Mouse (Mus musculus): ENCODE data around the gene Map3k20. TPM values are rescaled to one million over a fixed set of nuclear protein-coding genes. Genes with fewer than 3 reads are reported as not detected.

Map3k20 gene
- polyA plus RNA-seq, 1 experiment from 2014 or later: 9.7 TPM

DNA sequence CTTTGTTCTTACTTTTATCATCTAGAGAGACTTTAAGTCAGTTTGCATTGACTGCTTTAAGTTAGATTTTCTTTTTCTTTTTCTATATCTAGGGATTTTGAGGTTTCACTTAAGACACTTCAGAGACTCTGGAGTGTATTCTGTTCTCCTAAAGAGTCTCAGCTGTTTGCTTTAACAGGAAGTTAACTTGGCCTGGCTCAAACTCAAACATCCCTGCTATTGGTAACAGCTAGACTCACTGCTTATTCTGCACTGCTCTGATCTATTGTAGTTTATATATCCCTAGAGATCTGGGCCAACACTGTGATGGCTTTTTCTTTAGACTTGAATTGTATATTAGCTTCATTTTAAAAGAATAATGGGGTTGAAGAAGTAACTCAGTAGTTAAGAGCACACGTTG lies 182.2 kb downstream of the Map3k20 start:
- ATAC-seq (ENCODE audit: insufficient number of reproducible peaks, insufficient read depth, low FRiP score, low TSS enrichment, low read depth): no peak
- no peak overlapping the region for H3K27ac ChIP-seq
- H3K27me3 ChIP-seq: no peaks in the 10 kb centered on the region
- no peak overlapping the region for H3K4me3 ChIP-seq (replicated peaks)
- H3K36me3 ChIP-seq: no peaks in the 10 kb centered on the region
- peaks cover 10% of the 10 kb centered on the region; the same call in 1 of the 2 replicates for H3K4me1 ChIP-seq (replicated peaks)
- WGBS: 84% methylated on average over 1 of the region's 1 CpGs
- H3K4me2 ChIP-seq: no peak overlapping the region
- no peaks in the 10 kb centered on the region for H3K9me3 ChIP-seq
- no peak overlapping the region for H3K9ac ChIP-seq (replicated peaks)

- peaks cover 4% of the 10 kb centered on the region; the same call in 1 of the 2 replicates for H3K4me1 ChIP-seq (replicated peaks)
- ATAC-seq (ENCODE audit: insufficient number of reproducible peaks, insufficient read depth, low FRiP score, low TSS enrichment, low read depth): no peak
- no peaks in the 10 kb centered on the region for H3K36me3 ChIP-seq
- H3K4me3 ChIP-seq (replicated peaks): no peak overlapping the region
- 30% methylated on average over 16 of the region's 16 CpGs for WGBS
- H3K27me3 ChIP-seq: no peaks in the 10 kb centered on the region
- peak overlapping the region; percentile 9; the same call in 1 of the 2 replicates for H3K4me2 ChIP-seq
- H3K9ac ChIP-seq (replicated peaks): no peak overlapping the region
- H3K27ac ChIP-seq: 0 out of 2 replicates have a peak overlapping the region, but pooled peaks have one; percentile 42
- H3K9me3 ChIP-seq: no peaks in the 10 kb centered on the region
These were observed 186.1 kb downstream of the Map3k20 start for GRCm38 (mm10) chr2:72471415-72472070.

- H3K4me2 ChIP-seq: peak overlapping the region; percentile 74
- no peak for ATAC-seq (ENCODE audit: insufficient number of reproducible peaks, insufficient read depth, low FRiP score, low TSS enrichment, low read depth)
- H3K4me3 ChIP-seq (replicated peaks): no peak overlapping the region
- no peaks in the 10 kb centered on the region for H3K27me3 ChIP-seq
- H3K9me3 ChIP-seq: no peaks in the 10 kb centered on the region
- H3K36me3 ChIP-seq: peaks cover 9% of the 10 kb centered on the region
- peaks cover 28% of the 10 kb centered on the region for H3K4me1 ChIP-seq (replicated peaks)
- WGBS: 43% methylated on average over 7 of the region's 7 CpGs
- H3K9ac ChIP-seq (replicated peaks): no peak overlapping the region; the same call in 1 of the 2 replicates
- no peak overlapping the region for H3K27ac ChIP-seq
These were observed 189.3 kb downstream of the Map3k20 start for GRCm38 (mm10) chr2:72474531-72475287.

GRCm38 (mm10) chr2:72475423-72475796 lies 190.0 kb downstream of the Map3k20 start:
- H3K4me3 ChIP-seq (replicated peaks): peak overlapping the region; percentile 83
- H3K36me3 ChIP-seq: peaks cover 16% of the 10 kb centered on the region
- H3K4me1 ChIP-seq (replicated peaks): peaks cover 35% of the 10 kb centered on the region
- H3K27me3 ChIP-seq: no peaks in the 10 kb centered on the region
- H3K4me2 ChIP-seq: peak overlapping the region; percentile 74
- 1% methylated on average over 7 of the region's 7 CpGs for WGBS
- peak overlapping the region; percentile 89 for H3K9ac ChIP-seq (replicated peaks)
- peak overlapping the region; percentile 93 for H3K27ac ChIP-seq
- no peaks in the 10 kb centered on the region for H3K9me3 ChIP-seq
- no peak for ATAC-seq (ENCODE audit: insufficient number of reproducible peaks, insufficient read depth, low FRiP score, low TSS enrichment, low read depth)

DNA sequence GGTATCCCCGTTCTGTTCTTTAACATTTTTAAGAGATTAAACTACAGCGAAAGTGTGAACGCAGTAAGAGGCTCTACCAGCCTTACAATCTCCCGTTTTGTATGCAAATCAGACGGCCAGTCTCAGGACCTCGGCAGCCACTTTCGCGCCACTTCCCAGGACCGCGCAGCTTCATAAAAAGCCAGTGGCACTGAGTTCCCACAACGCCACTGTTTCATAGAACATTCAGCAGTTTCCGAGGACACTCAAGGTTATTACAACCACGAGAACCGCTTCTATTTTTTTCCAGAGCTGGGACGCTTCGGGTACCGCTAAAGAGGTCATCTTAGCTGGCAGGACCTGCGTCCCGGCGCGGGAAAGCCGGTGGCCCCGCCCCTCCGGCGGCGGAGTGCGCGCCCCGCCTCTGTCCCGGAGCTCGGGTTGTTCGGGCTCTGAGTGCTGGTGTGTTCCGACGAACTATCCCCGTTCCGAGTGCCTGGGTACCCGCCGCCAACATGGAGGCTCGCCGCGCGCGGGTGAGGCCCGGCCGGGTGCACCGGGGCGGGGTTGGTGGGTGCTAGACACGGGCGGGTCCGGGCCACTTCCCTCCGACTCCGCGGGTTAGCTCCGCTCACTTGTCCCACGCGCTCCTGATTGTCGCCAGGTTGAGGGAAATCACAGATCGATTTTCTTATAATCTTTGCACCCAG lies 190.5 kb downstream of the Map3k20 start, which contains the start of gene Cdca7:
Cdca7 (plus strand) TSS at position 363 of the 689 bp plus-strand sequence.
- Histone ChIP-seq H3K4me1 (replicated peaks) (peaks cover 40% of the 10 kb centered on the region), H3K27ac (peak within 1 kb of the TSS; percentile 93), H3K36me3 (peaks cover 21% of the 10 kb centered on the region), H3K9ac (replicated peaks) (peak within 1 kb of the TSS; percentile 89), H3K4me3 (replicated peaks) (peak within 1 kb of the TSS; percentile 83), H3K9me3 (no peaks in the 10 kb centered on the region), H3K27me3 (no peaks in the 10 kb centered on the region), H3K4me2 (peak within 1 kb of the TSS; percentile 74)
- peak; percentile 90 for ATAC-seq (ENCODE audit: insufficient number of reproducible peaks, insufficient read depth, low FRiP score, low TSS enrichment, low read depth)
- WGBS: under 1% methylated on average over 58 of the region's 58 CpGs

- Histone ChIP-seq H3K9me3 (no peaks in the 10 kb centered on the region), H3K9ac (replicated peaks) (peak overlapping the region; percentile 89)
These were observed 191.2 kb downstream of the Map3k20 start for GRCm38 (mm10) chr2:72476486-72477211.

DNA sequence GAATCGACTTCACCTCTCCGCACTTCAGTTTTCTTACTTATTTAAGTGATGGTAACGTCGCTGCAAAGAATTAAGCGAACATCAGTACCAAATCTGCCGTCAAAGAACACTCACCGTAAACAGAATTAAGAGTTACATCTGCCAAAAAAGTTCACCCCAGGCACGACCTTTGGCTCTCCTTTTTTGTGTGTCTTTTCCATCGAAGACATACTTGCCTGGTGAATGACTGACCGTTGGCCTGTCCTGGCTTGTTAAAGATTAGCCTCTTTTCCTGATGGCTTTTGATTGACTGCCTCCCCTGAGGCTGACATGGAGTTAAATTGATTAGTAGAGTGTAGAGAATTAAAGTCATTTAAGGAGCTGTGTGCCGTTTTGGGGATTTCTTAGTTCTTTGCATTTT lies 191.8 kb downstream of the Map3k20 start:
- Histone ChIP-seq H3K9ac (replicated peaks) (peak overlapping the region; percentile 89), H3K9me3 (no peaks in the 10 kb centered on the region), H3K4me3 (replicated peaks) (peak overlapping the region; percentile 83), H3K27me3 (no peaks in the 10 kb centered on the region), H3K4me1 (replicated peaks) (peaks cover 48% of the 10 kb centered on the region), H3K36me3 (peaks cover 34% of the 10 kb centered on the region), H3K4me2 (peak overlapping the region; percentile 74), H3K27ac (peak overlapping the region; percentile 93; the same call in 1 of the 2 replicates)
- WGBS: 4% methylated on average over 11 of the region's 11 CpGs
- ATAC-seq (ENCODE audit: insufficient number of reproducible peaks, insufficient read depth, low FRiP score, low TSS enrichment, low read depth): no peak

More at GRCm38 (mm10) chr2:72476486-72477211, 191.2 kb downstream of the Map3k20 start:
- Histone ChIP-seq H3K4me3 (replicated peaks) (peak overlapping the region; percentile 83), H3K27me3 (no peaks in the 10 kb centered on the region), H3K27ac (peak overlapping the region; percentile 93), H3K4me1 (replicated peaks) (peaks cover 46% of the 10 kb centered on the region), H3K36me3 (peaks cover 28% of the 10 kb centered on the region), H3K4me2 (peak overlapping the region; percentile 74)
- WGBS: under 1% methylated on average over 53 of the region's 53 CpGs
- ATAC-seq (ENCODE audit: insufficient number of reproducible peaks, insufficient read depth, low FRiP score, low TSS enrichment, low read depth): 0 out of 2 replicates have a peak, but pooled peaks have one; percentile 15

- Histone ChIP-seq H3K9me3 (no peaks in the 10 kb centered on the region), H3K4me3 (replicated peaks) (peak overlapping the region; percentile 83)
- WGBS: 75% methylated on average over 4 of the region's 4 CpGs
These were observed 192.7 kb downstream of the Map3k20 start for GRCm38 (mm10) chr2:72478176-72478575.

GRCm38 (mm10) chr2:72478921-72479320 lies 193.5 kb downstream of the Map3k20 start:
- Histone ChIP-seq H3K4me1 (replicated peaks) (peaks cover 49% of the 10 kb centered on the region), H3K27ac (no peak overlapping the region), H3K27me3 (no peaks in the 10 kb centered on the region), H3K36me3 (peaks cover 51% of the 10 kb centered on the region), H3K4me2 (peak overlapping the region; percentile 74), H3K9ac (replicated peaks) (no peak overlapping the region), H3K9me3 (no peaks in the 10 kb centered on the region), H3K4me3 (replicated peaks) (no peak overlapping the region; the same call in 1 of the 2 replicates)
- no peak for ATAC-seq (ENCODE audit: insufficient number of reproducible peaks, insufficient read depth, low FRiP score, low TSS enrichment, low read depth)
- 75% methylated on average over 13 of the region's 13 CpGs for WGBS

More at GRCm38 (mm10) chr2:72478176-72478575, 192.7 kb downstream of the Map3k20 start:
- ATAC-seq (ENCODE audit: insufficient number of reproducible peaks, insufficient read depth, low FRiP score, low TSS enrichment, low read depth): no peak
- Histone ChIP-seq H3K27me3 (no peaks in the 10 kb centered on the region), H3K27ac (no peak overlapping the region), H3K36me3 (peaks cover 43% of the 10 kb centered on the region), H3K9ac (replicated peaks) (no peak overlapping the region), H3K4me1 (replicated peaks) (peaks cover 49% of the 10 kb centered on the region), H3K4me2 (peak overlapping the region; percentile 74)

GRCm38 (mm10) chr2:72479818-72480217 lies 194.4 kb downstream of the Map3k20 start:
- H3K4me2 ChIP-seq: no peak overlapping the region
- H3K27ac ChIP-seq: no peak overlapping the region
- WGBS: 93% methylated on average over 9 of the region's 9 CpGs

More at GRCm38 (mm10) chr2:72479818-72480217, 194.4 kb downstream of the Map3k20 start:
- no peak for ATAC-seq (ENCODE audit: insufficient number of reproducible peaks, insufficient read depth, low FRiP score, low TSS enrichment, low read depth)
- Histone ChIP-seq H3K4me1 (replicated peaks) (peaks cover 49% of the 10 kb centered on the region), H3K36me3 (peaks cover 60% of the 10 kb centered on the region), H3K4me3 (replicated peaks) (no peak overlapping the region), H3K9me3 (no peaks in the 10 kb centered on the region), H3K9ac (replicated peaks) (no peak overlapping the region), H3K27me3 (no peaks in the 10 kb centered on the region)

All from limb, embryonic 12.5 days (tissue).